Mouse (Mus musculus) adrenal gland, postnatal 14 days (tissue): ENCODE data around the gene H2al1j. TPM values are rescaled to one million over a fixed set of nuclear protein-coding genes. Genes with fewer than 3 reads are reported as not detected.

Experiments used
- total RNA-seq: library from RNA; stranded (reverse); gene quantifications from 2 replicates; pipeline ENCODE4 v1.2.3, GENCODE M21; 2021

The H2al1j gene
- total RNA-seq, 1 experiment from 2014 or later = not detected

Other genes with a start within 250 kb of the H2al1j start
- gene H2al1a, start 28.6 kb upstream of the H2al1j start, total RNA-seq = not detected in 2 replicates
- gene H2al1b, start 25.4 kb upstream of the H2al1j start, total RNA-seq = not detected in 2 replicates
- gene H2al1c, start 22.2 kb upstream of the H2al1j start, total RNA-seq = not detected in 2 replicates
- gene H2al1d, start 19.0 kb upstream of the H2al1j start, total RNA-seq = not detected in 2 replicates
- not detected in 2 replicates for gene H2al1e, start 15.9 kb upstream of the H2al1j start, total RNA-seq
- not detected in 2 replicates for gene H2al1f, start 12.7 kb upstream of the H2al1j start, total RNA-seq
- gene H2al1g, start 9.6 kb upstream of the H2al1j start, total RNA-seq = not detected in 2 replicates
- gene H2al1h, start 6.3 kb upstream of the H2al1j start, total RNA-seq = not detected in 2 replicates
- not detected in 2 replicates for gene H2al1i, start 3.2 kb upstream of the H2al1j start, total RNA-seq